Mouse (Mus musculus) forebrain, embryonic 14.5 days (tissue): ENCODE measurements around the gene Ak1. TPM values are rescaled to one million over a fixed set of nuclear protein-coding genes. Genes with fewer than 3 reads are reported as not detected.
A peak's percentile ranks its signal among the peaks of the same experiment; 100 is the strongest.

Experiments used
- ATAC-seq: fragments of 200-750 bp; cut with Nextera tagmentation; 2 replicates; pipeline ENCODE4 v1.8.0; 2017; ENCODE audit warnings: mild to moderate bottlenecking, moderate library complexity
- DNase-seq: peaks from one replicate; pipeline ENCODE4 v3.0.0-alpha.2; 2015; ENCODE audit warnings: low spot score
- H3K27ac ChIP-seq: fragments of 300-500 bp; sonication (generic); 2 replicates; pipeline ENCODE4 v1.5.1; 2014; ENCODE audit warnings: low read depth, mild to moderate bottlenecking, control low read depth, low read length, moderate library complexity
- H3K27me3 ChIP-seq: fragments of 300-500 bp; sonication (generic); replicated peaks from 2 replicates; pipeline ENCODE4 v1.6.1; 2014; ENCODE audit warnings: low read length, control low read depth, mixed read lengths; ENCODE audit not compliant: control insufficient read depth, insufficient read depth
- H3K36me3 ChIP-seq: fragments of 300-500 bp; sonication (generic); 2 replicates; pipeline ENCODE4 v1.6.1; 2014; ENCODE audit warnings: low read length, control low read depth; ENCODE audit not compliant: control insufficient read depth, insufficient read depth
- H3K4me1 ChIP-seq: fragments of 300-500 bp; sonication (generic); 2 replicates; pipeline ENCODE4 v1.6.1; 2014; ENCODE audit warnings: antibody characterized with exemption, low read length, control low read depth; ENCODE audit not compliant: control insufficient read depth, insufficient read depth
- H3K4me2 ChIP-seq: fragments of 300-500 bp; sonication (generic); 2 replicates; pipeline ENCODE4 v1.6.1; 2014; ENCODE audit warnings: mild to moderate bottlenecking, control low read depth, low read length
- H3K4me3 ChIP-seq: fragments of 300-500 bp; sonication (generic); 2 replicates; pipeline ENCODE4 v1.5.1; 2014; ENCODE audit warnings: low read depth, low read length, control low read depth
- H3K9ac ChIP-seq: fragments of 300-500 bp; sonication (generic); 2 replicates; pipeline ENCODE4 v1.6.1; 2014; ENCODE audit warnings: mild to moderate bottlenecking, low read length, control low read depth, moderate library complexity
- H3K9me3 ChIP-seq: fragments of 300-500 bp; sonication (generic); replicated peaks from 2 replicates; pipeline ENCODE4 v1.6.1; 2016; ENCODE audit warnings: low read length, control low read depth, mixed read lengths; ENCODE audit not compliant: control insufficient read depth
- WGBS: fragments of 180-500 bp; shearing (Covaris S2); extraction: QIAGEN DNeasy Blood & Tissue Kit; methylation state at CpG from one replicate; pipeline ENCODE4 v1.1.7; 2014; 5-methylcytosine and 5-hydroxymethylcytosine counted together
- polyA plus RNA-seq: library from polyadenylated mRNA; unstranded; fragments of >200 nt; fragmentation: Nextera tagmentation; extraction: Ambion mirVana; gene quantifications from 2 replicates; pipeline ENCODE4 v1.2.1, GENCODE M21; 2014

Ak1 gene
- polyA plus RNA-seq, 1 experiment from 2014 or later, result 60.3 TPM

DNA sequence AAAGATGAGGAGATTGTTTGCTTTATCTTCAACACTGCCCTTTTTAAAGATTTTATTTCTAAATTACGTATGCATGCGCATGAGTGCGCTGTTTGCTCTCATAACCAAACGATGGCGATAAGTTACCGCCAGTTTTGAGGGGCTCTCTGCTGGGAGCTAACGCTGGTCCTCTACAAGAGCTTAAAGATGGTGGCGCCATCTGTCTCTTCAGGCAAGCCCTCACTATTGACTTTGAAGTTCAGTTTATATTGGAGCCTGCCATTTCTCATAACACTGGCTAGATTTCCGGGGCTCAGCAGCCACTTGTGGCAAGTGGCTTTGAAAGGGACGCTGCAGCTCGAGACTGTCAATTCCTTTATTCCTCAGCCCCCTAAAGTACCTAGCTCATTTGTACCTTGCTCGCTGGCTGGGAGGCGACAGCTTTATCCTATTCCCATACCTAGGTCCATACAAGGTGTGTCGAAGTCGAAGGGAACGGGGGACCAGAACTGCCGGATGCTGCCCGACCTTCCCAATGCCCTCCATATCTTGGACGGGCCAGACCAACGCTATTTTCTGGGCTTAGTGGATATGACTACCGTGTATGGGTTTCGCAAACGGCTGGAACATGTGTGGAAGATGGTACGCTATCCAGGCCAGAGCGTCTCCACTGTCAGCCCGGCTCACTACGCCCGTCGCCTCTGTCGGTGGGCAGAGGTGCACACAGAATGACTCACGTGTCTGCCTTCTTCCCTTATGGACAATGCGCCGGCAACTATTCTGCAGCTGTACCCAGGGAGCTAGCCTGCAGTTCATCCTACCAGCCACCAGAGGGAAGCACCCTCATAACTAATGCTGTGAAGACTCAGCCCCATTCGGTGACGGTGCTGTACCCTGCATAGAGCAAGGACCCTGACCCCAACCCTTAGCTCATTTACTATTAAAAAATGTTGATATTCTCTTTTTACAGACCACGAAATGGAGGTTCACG, 38.4 kb upstream of the Ak1 start:
- 12% methylated on average over 37 of the region's 37 CpGs for WGBS
- Histone ChIP-seq H3K36me3 (no peaks in the 10 kb centered on the region), H3K27me3 (0 out of 2 replicates have a peak, but pooled peaks cover 3% of the 10 kb centered on the region), H3K4me1 (peaks cover 11% of the 10 kb centered on the region), H3K9ac (peak overlapping the region; percentile 48), H3K4me2 (peak overlapping the region; percentile 52), H3K9me3 (no peaks in the 10 kb centered on the region), H3K27ac (no peak overlapping the region), H3K4me3 (peak overlapping the region; percentile 19)
- DNase-seq, result peak; percentile 91
- ATAC-seq, result peak; percentile 73

DNA sequence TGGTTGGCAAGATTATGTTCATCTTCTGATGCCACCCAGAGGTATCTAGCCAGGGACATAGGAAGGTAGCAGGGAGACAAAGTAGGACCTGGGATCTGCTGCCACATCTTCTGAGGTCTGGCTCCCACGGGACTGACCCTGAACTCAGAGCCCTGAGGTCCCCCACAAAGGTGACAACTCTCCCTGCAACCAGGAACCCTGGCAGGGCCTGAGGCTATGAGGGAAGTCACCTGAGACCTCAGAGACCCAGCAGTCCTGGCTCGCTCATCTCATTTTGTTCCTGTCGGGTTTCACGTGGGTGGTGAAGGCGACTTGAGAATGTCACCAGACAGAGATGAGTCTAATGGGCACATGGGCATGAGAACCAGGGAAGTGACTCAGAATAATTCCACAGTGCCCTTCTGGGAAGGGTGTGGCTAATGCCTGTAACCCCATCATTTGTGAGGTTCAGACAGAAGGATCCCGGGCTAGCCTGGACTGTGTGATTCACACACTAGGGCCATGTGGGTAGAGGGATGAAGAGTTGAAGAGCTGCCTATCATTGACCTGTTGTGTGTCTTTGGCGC, 36.3 kb upstream of the Ak1 start:
- H3K27me3 ChIP-seq, result no peaks in the 10 kb centered on the region
- no peak overlapping the region for H3K27ac ChIP-seq
- H3K4me1 ChIP-seq, result peaks cover 13% of the 10 kb centered on the region
- no peaks in the 10 kb centered on the region for H3K36me3 ChIP-seq
- 85% methylated on average over 7 of the region's 7 CpGs for WGBS
- H3K9ac ChIP-seq, result no peak overlapping the region
- ATAC-seq (no peak), DNase-seq (no peak)
- no peaks in the 10 kb centered on the region for H3K9me3 ChIP-seq
- H3K4me3 ChIP-seq, result no peak overlapping the region
- H3K4me2 ChIP-seq, result no peak overlapping the region

DNA sequence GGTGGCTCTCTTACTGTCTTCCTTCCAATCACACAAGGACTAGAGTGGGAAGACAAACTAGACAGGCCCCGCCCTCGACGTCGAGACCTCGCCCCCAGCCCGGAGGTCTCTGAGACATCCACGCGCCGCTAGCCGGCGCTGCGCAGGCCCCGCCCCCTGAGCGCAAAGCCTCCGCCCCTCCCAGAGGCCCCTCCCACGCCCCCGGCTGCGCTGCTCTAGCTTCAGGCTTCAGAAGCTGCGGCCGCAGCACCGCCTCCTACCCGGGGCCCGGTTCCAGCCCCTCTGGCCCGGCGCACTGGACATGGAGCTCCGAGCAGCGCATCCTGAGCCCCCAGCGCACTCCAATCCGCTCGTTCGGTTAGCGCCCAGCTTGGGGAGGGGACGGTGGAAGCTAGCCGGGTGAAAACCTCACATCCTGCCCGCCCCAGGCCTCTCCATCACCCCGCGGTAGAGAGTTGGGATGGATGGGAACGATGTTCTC, 34.6 kb upstream of the Ak1 start, which contains the start of gene St6galnac4:
St6galnac4 (plus strand) TSS at position 225 of the 481 bp plus-strand sequence.
- H3K27ac ChIP-seq, result no peak within 1 kb of the TSS
- H3K27me3 ChIP-seq, result no peaks in the 10 kb centered on the region
- peak within 1 kb of the TSS; percentile 71 for H3K9ac ChIP-seq
- H3K9me3 ChIP-seq, result no peaks in the 10 kb centered on the region
- ATAC-seq, result peak; percentile 88
- WGBS, result under 1% methylated on average over 38 of the region's 38 CpGs
- peak; percentile 94 for DNase-seq
- no peaks in the 10 kb centered on the region for H3K36me3 ChIP-seq
- H3K4me1 ChIP-seq, result peaks cover 13% of the 10 kb centered on the region
- peak within 1 kb of the TSS; percentile 41 for H3K4me3 ChIP-seq
- H3K4me2 ChIP-seq, result peak within 1 kb of the TSS; percentile 61

DNA sequence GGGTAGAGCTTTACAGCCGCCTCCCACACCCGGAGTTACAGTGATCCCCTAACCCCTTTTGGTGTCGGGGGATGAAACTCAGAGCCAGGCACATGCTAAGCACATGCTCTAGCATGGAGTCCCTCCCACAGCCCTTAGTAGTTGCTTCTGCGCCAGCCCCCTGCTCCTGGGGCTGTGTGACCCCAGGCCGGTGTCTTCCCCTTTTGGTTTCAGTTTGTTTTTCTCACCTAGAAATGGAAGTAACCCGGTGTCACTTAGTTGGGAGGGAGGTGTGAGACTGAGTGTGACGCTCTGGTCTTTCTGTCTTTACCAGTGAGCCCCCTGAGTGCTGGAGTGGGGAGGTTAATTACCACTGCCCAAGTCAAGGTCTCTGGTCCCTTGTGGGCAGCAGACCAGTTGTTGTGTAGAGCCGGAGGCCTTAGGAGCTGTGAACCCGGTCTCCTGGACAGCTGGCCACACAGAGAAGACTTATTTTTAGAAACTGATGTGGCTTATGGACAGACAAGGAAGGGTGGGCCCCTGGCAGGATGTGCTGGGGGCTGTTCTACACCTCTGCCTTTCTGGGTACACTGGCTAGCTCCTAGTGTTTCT, 33.7 kb upstream of the Ak1 start:
- DNase-seq (no peak), ATAC-seq (no peak)
- Histone ChIP-seq H3K4me1 (peaks cover 13% of the 10 kb centered on the region), H3K9me3 (no peaks in the 10 kb centered on the region), H3K36me3 (no peaks in the 10 kb centered on the region), H3K4me2 (peak overlapping the region; percentile 61), H3K27me3 (no peaks in the 10 kb centered on the region), H3K4me3 (peak overlapping the region; percentile 41), H3K9ac (peak overlapping the region; percentile 71), H3K27ac (no peak overlapping the region)
- 57% methylated on average over 9 of the region's 9 CpGs for WGBS

DNA sequence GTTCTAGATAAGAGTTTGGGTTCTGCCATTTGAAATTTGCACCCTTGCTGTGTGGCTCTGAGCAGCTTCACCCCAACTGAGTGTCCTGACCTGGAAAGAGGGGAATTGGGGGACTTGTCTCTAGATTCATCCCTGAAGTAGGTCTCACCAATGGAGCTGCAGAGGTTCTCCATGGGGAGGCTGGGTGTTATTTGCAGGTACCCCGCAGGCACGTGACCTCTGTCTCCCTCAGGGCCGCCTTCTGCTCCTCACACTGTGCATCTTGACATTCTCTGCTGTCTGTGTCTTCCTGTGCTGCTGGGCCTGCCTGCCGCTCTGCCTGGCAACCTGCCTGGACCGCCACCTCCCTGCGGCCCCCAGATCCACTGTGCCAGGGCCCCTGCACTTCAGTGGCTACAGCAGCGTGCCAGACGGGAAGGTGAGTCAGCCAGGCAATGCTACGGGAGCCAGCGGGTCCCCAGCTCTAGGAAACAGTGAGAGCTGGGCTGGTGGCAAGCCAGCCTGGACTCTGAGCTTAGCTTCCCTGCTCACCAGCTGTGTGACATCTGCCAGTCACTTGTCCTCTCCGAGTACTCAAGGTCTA, 32.3 kb upstream of the Ak1 start:
- peaks cover 10% of the 10 kb centered on the region for H3K4me1 ChIP-seq
- H3K9me3 ChIP-seq, result no peaks in the 10 kb centered on the region
- H3K9ac ChIP-seq, result no peak overlapping the region
- no peak for ATAC-seq
- H3K27me3 ChIP-seq, result no peaks in the 10 kb centered on the region
- no peak overlapping the region for H3K4me3 ChIP-seq
- DNase-seq, result no peak
- H3K36me3 ChIP-seq, result no peaks in the 10 kb centered on the region
- H3K4me2 ChIP-seq, result no peak overlapping the region
- WGBS, result 59% methylated on average over 11 of the region's 11 CpGs
- H3K27ac ChIP-seq, result no peak overlapping the region

DNA sequence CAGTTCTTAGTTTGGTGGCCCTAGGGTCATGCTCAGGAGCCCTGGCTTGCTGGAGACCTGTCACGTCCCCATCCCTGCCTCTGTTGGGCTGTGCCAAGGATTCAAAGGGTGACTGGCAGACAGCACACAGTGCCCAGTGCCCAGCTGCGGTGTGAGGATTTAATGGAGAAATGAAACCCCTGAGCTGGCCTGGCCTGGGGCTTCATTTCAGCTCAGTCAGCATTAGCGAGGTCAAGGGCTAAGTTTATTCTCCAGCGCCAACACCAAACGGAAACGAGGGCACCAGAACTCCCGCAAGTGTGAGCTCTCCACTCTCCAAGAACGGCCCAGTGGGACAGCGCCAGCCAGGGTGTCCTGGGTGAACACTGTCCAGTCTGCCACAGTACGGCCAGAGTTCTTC, 31.3 kb upstream of the Ak1 start:
- WGBS, result 79% methylated on average over 10 of the region's 10 CpGs
- Histone ChIP-seq H3K4me2 (no peak overlapping the region), H3K27me3 (no peaks in the 10 kb centered on the region), H3K4me3 (no peak overlapping the region), H3K27ac (no peak overlapping the region), H3K36me3 (no peaks in the 10 kb centered on the region), H3K9ac (no peak overlapping the region), H3K4me1 (peaks cover 10% of the 10 kb centered on the region), H3K9me3 (no peaks in the 10 kb centered on the region)
- DNase-seq (no peak), ATAC-seq (no peak)

DNA sequence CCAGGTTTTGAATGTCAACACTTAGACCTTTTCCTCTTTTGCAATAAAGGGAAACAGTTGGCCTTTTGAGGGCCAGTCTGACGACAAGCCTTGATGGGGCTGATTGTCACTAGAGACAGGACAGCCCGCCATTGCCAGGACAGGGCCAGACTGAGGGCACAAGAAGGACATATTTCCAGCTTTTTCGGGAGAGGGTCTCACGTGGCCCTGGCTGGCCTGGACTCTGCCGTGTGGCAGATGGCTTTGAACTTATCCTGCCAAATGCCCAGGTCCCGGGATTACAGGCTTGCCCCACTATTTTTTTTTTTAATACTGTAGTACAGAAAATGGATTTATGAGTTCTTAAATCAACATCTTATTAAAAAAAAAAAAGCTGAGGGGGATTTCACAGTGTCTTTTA, 30.3 kb upstream of the Ak1 start:
- Histone ChIP-seq H3K27ac (no peak overlapping the region), H3K36me3 (no peaks in the 10 kb centered on the region), H3K4me3 (no peak overlapping the region), H3K4me1 (peaks cover 10% of the 10 kb centered on the region), H3K27me3 (no peaks in the 10 kb centered on the region), H3K9me3 (no peaks in the 10 kb centered on the region), H3K9ac (no peak overlapping the region), H3K4me2 (no peak overlapping the region)
- ATAC-seq (no peak), DNase-seq (no peak)
- 78% methylated on average over 6 of the region's 6 CpGs for WGBS

DNA sequence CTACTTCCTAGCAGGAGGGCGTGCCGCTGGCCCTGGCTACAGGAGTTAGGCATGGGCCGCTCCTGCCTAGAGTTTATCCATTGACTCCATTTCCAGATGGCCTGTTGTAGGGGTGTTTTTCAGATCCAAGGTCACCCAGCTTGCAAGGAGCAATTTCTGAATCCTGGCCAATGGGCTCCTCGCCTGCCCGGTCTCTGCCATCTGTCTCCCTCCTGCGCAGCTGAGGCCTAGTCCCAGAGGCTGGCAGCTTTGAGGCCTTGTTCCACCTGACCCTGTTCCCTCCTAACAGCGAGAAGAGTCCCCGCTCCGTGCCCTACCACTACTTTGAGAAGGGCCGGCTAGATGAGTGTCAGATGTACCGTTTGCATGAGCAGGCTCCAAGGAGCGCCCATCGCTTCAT, 24.8 kb upstream of the Ak1 start:
- H3K27ac ChIP-seq, result peak overlapping the region; percentile 36; the same call in 1 of the 2 replicates
- no peak overlapping the region for H3K9ac ChIP-seq
- 75% methylated on average over 13 of the region's 13 CpGs for WGBS
- H3K36me3 ChIP-seq, result peaks cover 6% of the 10 kb centered on the region; the same call in 1 of the 2 replicates
- no peak overlapping the region for H3K4me2 ChIP-seq
- DNase-seq, result peak; percentile 49
- no peaks in the 10 kb centered on the region for H3K4me1 ChIP-seq
- H3K27me3 ChIP-seq, result no peaks in the 10 kb centered on the region
- no peak overlapping the region for H3K4me3 ChIP-seq
- ATAC-seq, result peak; percentile 50; the same call in 1 of the 2 replicates
- H3K9me3 ChIP-seq, result no peaks in the 10 kb centered on the region
